ENCODE assay signal across 8 mouse cellular contexts in genomic region chrX:99216633-99217459, GRCm38 (mm10).
A peak's percentile ranks its signal among the peaks of the same experiment; 100 is the strongest.
DNase-seq lines count a peak whose midpoint lies in the region; ATAC-seq and TF ChIP-seq lines count a peak whose summit lies in the region.

No protein-coding gene starts in this region.

- H3K4me3 ChIP-seq in cerebellum, adult 2 months (replicated peaks; ENCODE audit: insufficient read depth, low read depth, low read length) = peak overlapping the region; percentile 28
- H3K4me3 ChIP-seq in forebrain, embryonic 16.5 days (replicated peaks; ENCODE audit: low read length) = peak overlapping the region; percentile 40
- peak overlapping the region; percentile 28 for H3K4me3 ChIP-seq in hindbrain, embryonic 11.5 days (ENCODE audit: low read depth, low read length)
- H3K4me3 ChIP-seq in limb, embryonic 11.5 days (ENCODE audit: low read depth, low read length) = peak overlapping the region; percentile 23
- H3K4me3 ChIP-seq in midbrain, embryonic 11.5 days (ENCODE audit: low read depth, low read length) = peak overlapping the region; percentile 26
- H3K4me3 ChIP-seq in stomach, embryonic 15.5 days (replicated peaks) = peak overlapping the region; percentile 36

- H3K36me3 ChIP-seq in forebrain, embryonic 16.5 days (ENCODE audit: control insufficient read depth, insufficient read depth) = no peaks in the 10 kb centered on the region
- H3K36me3 ChIP-seq in hindbrain, embryonic 11.5 days (ENCODE audit: control insufficient read depth, insufficient read depth, low read length) = no peaks in the 10 kb centered on the region
- no peaks in the 10 kb centered on the region for H3K36me3 ChIP-seq in limb, embryonic 11.5 days (ENCODE audit: control insufficient read depth, insufficient read depth, low read length)
- no peaks in the 10 kb centered on the region for H3K36me3 ChIP-seq in midbrain, embryonic 11.5 days (ENCODE audit: control insufficient read depth, insufficient read depth, low read length)
- H3K36me3 ChIP-seq in stomach, embryonic 15.5 days = no peaks in the 10 kb centered on the region

- TF ChIP-seq CTCF in cerebellum, adult 2 months (IDR thresholded peaks at IDR 0.05; ENCODE audit: borderline replicate concordance, insufficient read depth, low read depth, low read length) = no peak

- 3% methylated on average over 33 of the region's 60 CpGs for WGBS in cerebellum, adult 2 months
- WGBS in forebrain, embryonic 16.5 days = 22% methylated on average over 40 of the region's 60 CpGs
- WGBS in hindbrain, embryonic 11.5 days = 23% methylated on average over 27 of the region's 60 CpGs
- WGBS in limb, embryonic 11.5 days = 13% methylated on average over 60 of the region's 60 CpGs
- WGBS in midbrain, embryonic 11.5 days = 13% methylated on average over 47 of the region's 60 CpGs
- WGBS in stomach, embryonic 15.5 days = 15% methylated on average over 57 of the region's 60 CpGs

- H3K9me3 ChIP-seq in forebrain, embryonic 16.5 days (ENCODE audit: control insufficient read depth, low read length) = no peaks in the 10 kb centered on the region
- no peaks in the 10 kb centered on the region for H3K9me3 ChIP-seq in hindbrain, embryonic 11.5 days (ENCODE audit: control insufficient read depth, low read length)
- H3K9me3 ChIP-seq in limb, embryonic 11.5 days (ENCODE audit: control insufficient read depth, low read length) = no peaks in the 10 kb centered on the region
- H3K9me3 ChIP-seq in midbrain, embryonic 11.5 days (ENCODE audit: control insufficient read depth, low read length) = no peaks in the 10 kb centered on the region
- no peaks in the 10 kb centered on the region for H3K9me3 ChIP-seq in stomach, embryonic 15.5 days

- peak; percentile 72 for ATAC-seq in forebrain, embryonic 16.5 days
- ATAC-seq in hindbrain, embryonic 11.5 days (ENCODE audit: low FRiP score) = peak; percentile 66
- peak; percentile 40; the same call in 1 of the 2 replicates for ATAC-seq in limb, embryonic 11.5 days (ENCODE audit: insufficient number of reproducible peaks, low FRiP score, low TSS enrichment, low read depth)
- peak; percentile 81 for ATAC-seq in midbrain, embryonic 11.5 days (ENCODE audit: low FRiP score)
- peak; percentile 80 for ATAC-seq in stomach, embryonic 15.5 days (ENCODE audit: insufficient read depth, low FRiP score, low read depth)

- peak overlapping the region; percentile 65 for H3K9ac ChIP-seq in forebrain, embryonic 16.5 days (replicated peaks; ENCODE audit: low read depth, low read length)
- peak overlapping the region; percentile 66 for H3K9ac ChIP-seq in hindbrain, embryonic 11.5 days (ENCODE audit: low read depth, low read length)
- peak overlapping the region; percentile 55 for H3K9ac ChIP-seq in limb, embryonic 11.5 days (ENCODE audit: low read length)
- peak overlapping the region; percentile 65 for H3K9ac ChIP-seq in midbrain, embryonic 11.5 days (ENCODE audit: low read length)
- H3K9ac ChIP-seq in stomach, embryonic 15.5 days = peak overlapping the region; percentile 29

- H3K27me3 ChIP-seq in cerebellum, adult 2 months (ENCODE audit: control insufficient read depth, insufficient read depth, low read length) = no peaks in the 10 kb centered on the region
- H3K27me3 ChIP-seq in forebrain, embryonic 16.5 days (replicated peaks; ENCODE audit: control insufficient read depth, insufficient read depth, low read length) = no peaks in the 10 kb centered on the region
- peaks cover 19% of the 10 kb centered on the region; the same call in 1 of the 2 replicates for H3K27me3 ChIP-seq in hindbrain, embryonic 11.5 days (ENCODE audit: control insufficient read depth, insufficient read depth, low read length)
- H3K27me3 ChIP-seq in limb, embryonic 11.5 days (ENCODE audit: control insufficient read depth, insufficient read depth, low read length) = peaks cover 23% of the 10 kb centered on the region; the same call in 1 of the 2 replicates
- peaks cover 45% of the 10 kb centered on the region for H3K27me3 ChIP-seq in midbrain, embryonic 11.5 days (ENCODE audit: control insufficient read depth, insufficient read depth, low read length)
- H3K27me3 ChIP-seq in stomach, embryonic 15.5 days (replicated peaks) = peaks cover 12% of the 10 kb centered on the region

- peak overlapping the region; percentile 64 for H3K4me2 ChIP-seq in forebrain, embryonic 16.5 days (ENCODE audit: low read length)
- peak overlapping the region; percentile 40 for H3K4me2 ChIP-seq in hindbrain, embryonic 11.5 days (replicated peaks; ENCODE audit: low read depth, low read length)
- H3K4me2 ChIP-seq in limb, embryonic 11.5 days (ENCODE audit: low read depth, severe bottlenecking) = peak overlapping the region; percentile 45
- H3K4me2 ChIP-seq in midbrain, embryonic 11.5 days = peak overlapping the region; percentile 55
- peak overlapping the region; percentile 58 for H3K4me2 ChIP-seq in stomach, embryonic 15.5 days

- H3K4me1 ChIP-seq in cerebellum, adult 2 months (ENCODE audit: control insufficient read depth, insufficient read depth, low read length) = no peaks in the 10 kb centered on the region
- H3K4me1 ChIP-seq in forebrain, embryonic 16.5 days (replicated peaks; ENCODE audit: control insufficient read depth, insufficient read depth, low read length) = peaks cover 15% of the 10 kb centered on the region
- no peaks in the 10 kb centered on the region for H3K4me1 ChIP-seq in hindbrain, embryonic 11.5 days (replicated peaks; ENCODE audit: control insufficient read depth, insufficient read depth, low read length)
- H3K4me1 ChIP-seq in limb, embryonic 11.5 days (ENCODE audit: control insufficient read depth, insufficient read depth, low read length) = peaks cover 19% of the 10 kb centered on the region
- peaks cover 27% of the 10 kb centered on the region for H3K4me1 ChIP-seq in midbrain, embryonic 11.5 days (ENCODE audit: control insufficient read depth, insufficient read depth, low read length)
- no peaks in the 10 kb centered on the region for H3K4me1 ChIP-seq in stomach, embryonic 15.5 days

- H3K27ac ChIP-seq in cerebellum, adult 2 months (ENCODE audit: insufficient read depth, low read length) = no peak overlapping the region
- H3K27ac ChIP-seq in forebrain, embryonic 16.5 days (ENCODE audit: low read length) = peak overlapping the region; percentile 37
- peak overlapping the region; percentile 62 for H3K27ac ChIP-seq in hindbrain, embryonic 11.5 days (ENCODE audit: low read depth, low read length)
- peak overlapping the region; percentile 70 for H3K27ac ChIP-seq in limb, embryonic 11.5 days (replicated peaks; ENCODE audit: low read depth, low read length)
- peak overlapping the region; percentile 54; the same call in 1 of the 2 replicates for H3K27ac ChIP-seq in midbrain, embryonic 11.5 days (ENCODE audit: low read depth, low read length)
- H3K27ac ChIP-seq in stomach, embryonic 15.5 days = peak overlapping the region; percentile 31; the same call in 1 of the 2 replicates

- peak; percentile 48 for DNase-seq in Muller cell, postnatal 12 days (ENCODE audit: inconsistent ontology term)
- DNase-seq in cerebellum, adult 2 months = peak; percentile 45 to 61
- peak; percentile 64 for DNase-seq in hindbrain, embryonic 11.5 days (ENCODE audit: low spot score)
- peak; percentile 47 for DNase-seq in limb, embryonic 11.5 days (ENCODE audit: low spot score)
- DNase-seq in midbrain, embryonic 11.5 days (ENCODE audit: low spot score, missing footprints) = peak; percentile 92
- DNase-seq in adipocyte (ENCODE audit: low spot score) = no peak

- no peak for TF ChIP-seq POLR2A in cerebellum, adult 2 months (IDR thresholded peaks at IDR 0.05; ENCODE audit: borderline replicate concordance, insufficient read depth, low read length)
